Mouse (Mus musculus): Measurements from ENCODE around the gene Slfn8. TPM values are rescaled to one million over a fixed set of nuclear protein-coding genes. Genes with fewer than 3 reads are reported as not detected.
A peak's percentile ranks its signal among the peaks of the same experiment; 100 is the strongest.
"Not testable (repeated sequence)": the region's sequence is repeated elsewhere in the genome, so short reads cannot be mapped to it uniquely, and the experiment has no call there.

The Slfn8 gene
- polyA plus RNA-seq, 1 experiment: not detected

GRCm38 (mm10) chr11:83039156-83039555, 18.5 kb upstream of the Slfn8 start:
- Histone ChIP-seq H3K4me3 (no peak overlapping the region), H3K4me2 (ENCODE audit: low read depth) (no peak overlapping the region), H3K27me3 (ENCODE audit: control insufficient read depth, insufficient read depth, insufficient read length) (no peaks in the 10 kb centered on the region), H3K79me2 (ENCODE audit: control insufficient read depth, insufficient read depth) (no peaks in the 10 kb centered on the region), H3ac (ENCODE audit: control insufficient read depth, insufficient read length) (no peak overlapping the region), H3K36me3 (ENCODE audit: control insufficient read depth, insufficient read depth) (no peaks in the 10 kb centered on the region)
- TF ChIP-seq E2F4 (IDR thresholded peaks at IDR 0.05; ENCODE audit: insufficient read depth): no peak
- no peak for TF ChIP-seq MAX (IDR thresholded peaks at IDR 0.05; ENCODE audit: low read depth)
- no peak for TF ChIP-seq MYOG (IDR thresholded peaks at IDR 0.05; ENCODE audit: control insufficient read depth in 1 of 3, insufficient read depth in 1 of 3, insufficient read length in 2 of 3, low read depth in 2 of 3)
- TF ChIP-seq TCF3 (IDR thresholded peaks at IDR 0.05; ENCODE audit: insufficient read length, low read depth): no peak
- no peak for TF ChIP-seq POLR2AphosphoS2 (IDR thresholded peaks at IDR 0.05; ENCODE audit: insufficient read length, low read depth)
- no peak for TF ChIP-seq USF1 (IDR thresholded peaks at IDR 0.05; ENCODE audit: low read depth)
- no peak for TF ChIP-seq MYOD1 (IDR thresholded peaks at IDR 0.05; ENCODE audit: control insufficient read depth in 1 of 3, insufficient read length in 2 of 3, low read depth in 2 of 3)
- TF ChIP-seq REST (IDR thresholded peaks at IDR 0.05; ENCODE audit: insufficient read depth, insufficient read length): no peak
- no peak for TF ChIP-seq TCF12 (IDR thresholded peaks at IDR 0.05; ENCODE audit: insufficient read depth, poor library complexity, severe bottlenecking)
- TF ChIP-seq POLR2A (IDR thresholded peaks at IDR 0.05; ENCODE audit: insufficient read length, low read depth): no peak
- no peak for TF ChIP-seq SRF (IDR thresholded peaks at IDR 0.05; ENCODE audit: control insufficient read depth, insufficient read length, low read depth)
- TF ChIP-seq CEBPB (IDR thresholded peaks at IDR 0.05; ENCODE audit: insufficient read depth, poor library complexity, severe bottlenecking): no peak

GRCm38 (mm10) chr11:83038686-83039085, 18.1 kb upstream of the Slfn8 start:
- not testable (repeated sequence) for H3K27me3 ChIP-seq (ENCODE audit: control insufficient read depth, insufficient read depth, insufficient read length); H3K4me3 ChIP-seq; H3K79me2 ChIP-seq (ENCODE audit: control insufficient read depth, insufficient read depth); H3K36me3 ChIP-seq (ENCODE audit: control insufficient read depth, insufficient read depth); H3ac ChIP-seq (ENCODE audit: control insufficient read depth, insufficient read length); H3K4me2 ChIP-seq (ENCODE audit: low read depth)

DNA sequence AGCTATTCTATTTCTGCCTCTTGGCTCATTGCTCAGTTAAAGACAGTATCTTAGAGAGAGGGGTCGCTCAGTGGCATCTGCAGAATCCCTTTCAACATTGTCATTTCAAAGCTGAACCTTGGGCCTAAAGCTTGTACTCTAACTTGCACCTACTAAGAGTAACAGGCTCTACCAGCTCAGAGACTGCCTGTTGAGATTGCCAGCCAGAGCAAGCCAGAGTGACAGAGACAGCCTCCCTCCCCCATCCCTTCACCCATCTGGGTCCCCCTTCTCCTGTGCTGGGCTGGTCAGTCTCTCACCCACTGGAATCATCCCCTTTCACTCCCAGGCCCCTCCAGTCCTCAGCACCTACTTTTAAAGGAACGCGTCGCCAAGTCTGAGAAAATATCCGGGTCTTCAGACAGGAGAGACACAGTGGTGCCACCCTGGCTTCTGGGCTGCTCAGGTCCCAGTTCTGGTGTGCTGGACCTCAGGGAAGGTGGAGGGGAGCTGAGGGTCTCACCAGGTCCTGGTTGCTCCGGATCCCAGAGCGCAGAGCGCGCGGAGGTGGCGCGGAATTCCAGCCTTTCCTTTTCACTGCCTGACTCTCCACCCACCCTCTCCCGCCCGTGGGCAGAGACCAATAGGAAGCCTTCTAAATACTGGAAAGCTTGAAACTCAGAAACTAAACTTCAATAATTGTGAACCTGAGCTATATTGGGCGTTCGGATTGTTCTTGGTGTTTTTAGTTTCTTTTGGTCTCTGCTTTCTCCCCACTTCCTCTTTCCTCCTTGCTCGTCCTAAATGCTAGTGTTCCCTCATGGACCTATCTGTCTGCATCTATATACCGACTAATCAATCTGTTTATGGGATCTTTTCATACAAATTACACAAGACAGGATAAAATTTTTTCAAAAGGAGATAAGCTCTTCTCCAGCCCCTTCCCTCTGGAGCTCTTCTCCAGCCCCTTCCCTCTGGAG, 770 bp downstream of the Slfn8 start:
- H3K4me3 ChIP-seq: peak overlapping the region; percentile 11
- H3K4me2 ChIP-seq (ENCODE audit: low read depth): peak overlapping the region; percentile 30

GRCm38 (mm10) chr11:83016093-83016492, 4.5 kb downstream of the Slfn8 start:
- Histone ChIP-seq H3K4me2 (ENCODE audit: low read depth) (no peak overlapping the region), H3ac (ENCODE audit: control insufficient read depth, insufficient read length) (no peak overlapping the region), H3K79me2 (ENCODE audit: control insufficient read depth, insufficient read depth) (no peaks in the 10 kb centered on the region), H3K27me3 (ENCODE audit: control insufficient read depth, insufficient read depth, insufficient read length) (no peaks in the 10 kb centered on the region), H3K4me3 (no peak overlapping the region), H3K36me3 (ENCODE audit: control insufficient read depth, insufficient read depth) (no peaks in the 10 kb centered on the region)
- TF ChIP-seq POLR2A (IDR thresholded peaks at IDR 0.05; ENCODE audit: insufficient read length, low read depth) (no peak), TCF12 (IDR thresholded peaks at IDR 0.05; ENCODE audit: insufficient read depth, poor library complexity, severe bottlenecking) (no peak), TCF3 (IDR thresholded peaks at IDR 0.05; ENCODE audit: insufficient read length, low read depth) (no peak)

More for the DNA sequence above, 770 bp downstream of the Slfn8 start:
- not testable (repeated sequence) for H3K27me3 ChIP-seq (ENCODE audit: control insufficient read depth, insufficient read depth, insufficient read length); H3K79me2 ChIP-seq (ENCODE audit: control insufficient read depth, insufficient read depth); H3ac ChIP-seq (ENCODE audit: control insufficient read depth, insufficient read length); H3K36me3 ChIP-seq (ENCODE audit: control insufficient read depth, insufficient read depth)

DNA sequence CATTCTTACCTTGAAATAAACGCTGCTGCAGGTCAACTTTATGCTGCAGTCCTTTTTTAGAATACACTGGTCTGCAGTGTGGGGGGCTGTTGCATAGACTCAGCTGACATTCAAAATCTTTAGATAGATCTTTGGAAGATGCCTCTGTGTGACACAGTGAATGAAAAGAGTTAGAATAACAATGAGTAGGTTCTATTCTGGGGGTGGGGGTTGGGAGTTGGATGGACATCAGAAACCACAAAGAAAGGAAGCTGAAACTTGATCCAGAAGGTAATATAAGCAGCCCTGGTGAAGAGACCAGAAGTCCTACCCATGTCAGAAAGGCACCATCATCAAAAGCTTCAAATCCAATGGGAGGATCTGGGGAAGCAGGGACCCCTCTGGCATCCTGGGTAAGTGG, 7.3 kb downstream of the Slfn8 start:
- Histone ChIP-seq H3ac (ENCODE audit: control insufficient read depth, insufficient read length) (no peak overlapping the region), H3K27me3 (ENCODE audit: control insufficient read depth, insufficient read depth, insufficient read length) (no peaks in the 10 kb centered on the region), H3K79me2 (ENCODE audit: control insufficient read depth, insufficient read depth) (no peaks in the 10 kb centered on the region), H3K36me3 (ENCODE audit: control insufficient read depth, insufficient read depth) (no peaks in the 10 kb centered on the region), H3K4me3 (no peak overlapping the region), H3K4me2 (ENCODE audit: low read depth) (no peak overlapping the region)
- TF ChIP-seq TCF12 (IDR thresholded peaks at IDR 0.05; ENCODE audit: insufficient read depth, poor library complexity, severe bottlenecking) (no peak), USF1 (IDR thresholded peaks at IDR 0.05; ENCODE audit: low read depth) (no peak), POLR2A (IDR thresholded peaks at IDR 0.05; ENCODE audit: insufficient read length, low read depth) (no peak), POLR2AphosphoS2 (IDR thresholded peaks at IDR 0.05; ENCODE audit: insufficient read length, low read depth) (no peak), MAX (IDR thresholded peaks at IDR 0.05; ENCODE audit: low read depth) (no peak), SRF (IDR thresholded peaks at IDR 0.05; ENCODE audit: control insufficient read depth, insufficient read length, low read depth) (no peak), CEBPB (IDR thresholded peaks at IDR 0.05; ENCODE audit: insufficient read depth, poor library complexity, severe bottlenecking) (no peak), TCF3 (IDR thresholded peaks at IDR 0.05; ENCODE audit: insufficient read length, low read depth) (no peak), MYOD1 (IDR thresholded peaks at IDR 0.05; ENCODE audit: control insufficient read depth in 1 of 3, insufficient read length in 2 of 3, low read depth in 2 of 3) (no peak), E2F4 (IDR thresholded peaks at IDR 0.05; ENCODE audit: insufficient read depth) (no peak), MYOG (IDR thresholded peaks at IDR 0.05; ENCODE audit: control insufficient read depth in 1 of 3, insufficient read depth in 1 of 3, insufficient read length in 2 of 3, low read depth in 2 of 3) (no peak), REST (IDR thresholded peaks at IDR 0.05; ENCODE audit: insufficient read depth, insufficient read length) (no peak)
